Mouse (Mus musculus) thymus, adult 2 months (tissue): ENCODE measurements around the gene Clasp2. TPM values are rescaled to one million over a fixed set of nuclear protein-coding genes. Genes with fewer than 3 reads are reported as not detected.

ENCODE experiments used
- DNase-seq: peaks from one replicate; pipeline ENCODE4 v3.0.0; 2021
- H3K27ac ChIP-seq: fragments of 200-500 bp; 2 replicates; pipeline ENCODE4 v1.5.1; 2012; ENCODE audit warnings: low read length, control low read depth; ENCODE audit not compliant: control insufficient read depth, insufficient read depth
- H3K27me3 ChIP-seq: fragments of 200-500 bp; 2 replicates; pipeline ENCODE4 v1.6.1; 2012; ENCODE audit warnings: mild to moderate bottlenecking, low read length, moderate library complexity, mixed read lengths; ENCODE audit not compliant: control insufficient read depth, insufficient read depth
- H3K36me3 ChIP-seq: fragments of 200-500 bp; 2 replicates; pipeline ENCODE4 v1.6.1; 2012; ENCODE audit warnings: mild to moderate bottlenecking, low read length, moderate library complexity; ENCODE audit not compliant: control insufficient read depth, insufficient read depth
- H3K4me1 ChIP-seq: fragments of 200-500 bp; replicated peaks from 2 replicates; pipeline ENCODE4 v1.6.1; 2012; ENCODE audit warnings: low read length; ENCODE audit not compliant: control insufficient read depth, insufficient read depth
- H3K4me3 ChIP-seq: fragments of 200-500 bp; 2 replicates; pipeline ENCODE4 v1.5.1; 2012; ENCODE audit warnings: mild to moderate bottlenecking, low read length, control low read depth, moderate library complexity; ENCODE audit not compliant: control insufficient read depth, insufficient read depth
- CTCF ChIP-seq: fragments of 200-500 bp; IDR thresholded peaks from 2 replicates; pipeline ENCODE4 v1.5.1; 2012; ENCODE audit warnings: mild to moderate bottlenecking, control low read depth, low read length, moderate library complexity, borderline replicate concordance; ENCODE audit not compliant: control insufficient read depth, poor library complexity, insufficient read depth; ENCODE audit errors: extremely low read depth
- POLR2A ChIP-seq: fragments of 200-500 bp; IDR thresholded peaks from 2 replicates; pipeline ENCODE4 v1.6.1; 2012; ENCODE audit warnings: mild to moderate bottlenecking, low read length, control low read depth, moderate library complexity; ENCODE audit not compliant: control insufficient read depth, poor library complexity, insufficient read depth; ENCODE audit errors: extremely low read depth
- WGBS: fragments of 180-500 bp; shearing (Covaris S2); methylation state at CpG from one replicate; pipeline ENCODE4 v1.1.7; 2018; 5-methylcytosine and 5-hydroxymethylcytosine counted together
- polyA plus RNA-seq: library from polyadenylated mRNA; depleted of rRNA; stranded (reverse); fragments of >200 nt; gene quantifications from 2 replicates; pipeline ENCODE4 v1.2.3, GENCODE M21; 2012

Gene Clasp2
- polyA plus RNA-seq, 1 experiment, result 12.6 TPM

GRCm38 (mm10) chr9:113922677-113923076, 181.4 kb downstream of the Clasp2 start:
- H3K4me1 ChIP-seq, result no peaks in the 10 kb centered on the region
- DNase-seq, result no peak
- no peak overlapping the region for H3K27ac ChIP-seq
- peaks cover 3% of the 10 kb centered on the region; the same call in 1 of the 2 replicates for H3K36me3 ChIP-seq
- H3K27me3 ChIP-seq, result no peaks in the 10 kb centered on the region
- H3K4me3 ChIP-seq, result no peak overlapping the region
- TF ChIP-seq CTCF (no peak), POLR2A (no peak)
- WGBS, result 98% methylated on average over 5 of the region's 5 CpGs

GRCm38 (mm10) chr9:113924883-113925282, 183.6 kb downstream of the Clasp2 start:
- no peak overlapping the region for H3K4me3 ChIP-seq
- 0 out of 2 replicates have a peak, but pooled peaks cover 3% of the 10 kb centered on the region for H3K36me3 ChIP-seq
- TF ChIP-seq CTCF (no peak), POLR2A (no peak)
- WGBS, result 89% methylated on average over 5 of the region's 5 CpGs
- H3K4me1 ChIP-seq, result no peaks in the 10 kb centered on the region
- DNase-seq, result no peak
- H3K27me3 ChIP-seq, result no peaks in the 10 kb centered on the region
- no peak overlapping the region for H3K27ac ChIP-seq

- WGBS, result 14% methylated on average over 4 of the region's 4 CpGs
- H3K27me3 ChIP-seq, result no peaks in the 10 kb centered on the region
- no peak overlapping the region for H3K4me3 ChIP-seq
- DNase-seq, result no peak
- TF ChIP-seq CTCF, result no peak
- no peak for TF ChIP-seq POLR2A
- H3K36me3 ChIP-seq, result no peaks in the 10 kb centered on the region
- peaks cover 13% of the 10 kb centered on the region for H3K4me1 ChIP-seq
- H3K27ac ChIP-seq, result no peak overlapping the region
Observed at GRCm38 (mm10) chr9:113928591-113928990, 187.3 kb downstream of the Clasp2 start.

DNA sequence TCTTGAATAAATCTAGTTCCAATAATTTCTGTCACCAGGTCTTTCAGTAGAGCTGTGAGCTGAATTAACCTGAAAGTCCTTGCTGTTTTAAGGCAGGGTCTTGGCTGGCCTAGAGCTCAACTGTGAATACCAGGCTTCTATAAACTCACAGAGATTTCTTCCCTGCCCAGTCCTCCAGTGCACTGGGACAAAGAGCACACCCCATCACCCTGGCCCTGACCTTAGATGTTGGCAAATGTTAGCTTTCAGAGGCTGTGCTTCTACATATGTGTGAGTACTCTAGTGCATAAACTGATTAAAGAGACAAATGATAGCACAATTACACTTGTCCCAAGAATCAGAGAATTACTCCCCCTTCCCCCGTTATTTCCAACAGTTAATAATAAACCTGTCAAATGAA, 188.4 kb downstream of the Clasp2 start:
- no peak overlapping the region for H3K4me3 ChIP-seq
- no peaks in the 10 kb centered on the region for H3K27me3 ChIP-seq
- H3K27ac ChIP-seq, result no peak overlapping the region
- 94% methylated on average over 1 of the region's 1 CpGs for WGBS
- TF ChIP-seq CTCF, result no peak
- TF ChIP-seq POLR2A, result no peak
- H3K36me3 ChIP-seq, result no peaks in the 10 kb centered on the region
- peaks cover 13% of the 10 kb centered on the region for H3K4me1 ChIP-seq
- no peak for DNase-seq

DNA sequence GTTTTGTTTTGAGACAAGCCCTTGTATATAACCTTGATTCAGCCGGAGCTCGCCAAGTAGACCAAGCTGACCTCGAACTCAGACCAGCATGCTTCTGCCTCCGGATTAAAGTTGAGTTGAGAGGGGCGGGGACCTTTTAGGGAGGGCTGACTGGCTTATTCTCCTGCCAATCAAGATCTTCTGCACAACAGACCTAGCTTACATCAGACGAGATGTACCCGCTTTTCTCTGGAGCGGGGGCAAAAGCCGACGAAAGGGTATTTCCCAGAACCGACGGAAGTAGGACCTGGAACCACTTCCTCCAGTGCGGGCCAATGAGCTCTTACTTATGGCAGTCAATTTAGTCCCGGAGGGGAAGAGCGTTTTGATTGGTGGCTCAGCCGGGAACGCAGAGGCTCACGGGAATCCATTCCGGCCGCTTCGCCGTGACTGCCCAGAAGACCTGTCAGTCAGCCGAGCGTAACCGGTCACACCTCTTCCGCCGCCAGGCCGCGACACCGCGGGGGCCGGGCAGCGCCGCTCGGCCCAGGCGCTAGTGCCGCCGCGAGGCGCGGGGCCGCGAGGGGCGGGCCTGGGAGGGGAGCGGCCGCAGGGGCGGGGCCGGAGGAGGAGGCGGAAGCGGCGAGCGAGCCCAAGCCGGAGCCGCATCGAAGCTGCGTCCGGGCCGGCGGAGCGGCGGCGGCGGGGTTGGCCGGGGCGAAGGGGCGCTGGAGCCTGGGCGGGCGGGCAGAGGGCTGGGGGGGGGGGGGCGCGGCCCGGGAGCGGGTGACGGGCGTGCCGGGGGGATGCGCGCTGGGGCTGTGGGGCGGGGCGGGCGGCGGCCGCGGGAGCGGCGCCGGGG, 189.5 kb downstream of the Clasp2 start, which contains the start of gene Ubp1:
Gene Ubp1 (plus strand): TSS at position 401 of the 841 bp plus-strand sequence.
- no peaks in the 10 kb centered on the region for H3K36me3 ChIP-seq
- peaks cover 13% of the 10 kb centered on the region for H3K4me1 ChIP-seq
- H3K4me3 ChIP-seq, result peak within 1 kb of the TSS; percentile 98
- DNase-seq, result peak; percentile 92
- no peaks in the 10 kb centered on the region for H3K27me3 ChIP-seq
- 1% methylated on average over 68 of the region's 86 CpGs for WGBS
- TF ChIP-seq POLR2A, result peak; percentile 71; the same call in 1 of the 2 replicates
- TF ChIP-seq CTCF, result peak; percentile 36; the same call in 1 of the 2 replicates
- H3K27ac ChIP-seq, result peak within 1 kb of the TSS; percentile 72

DNA sequence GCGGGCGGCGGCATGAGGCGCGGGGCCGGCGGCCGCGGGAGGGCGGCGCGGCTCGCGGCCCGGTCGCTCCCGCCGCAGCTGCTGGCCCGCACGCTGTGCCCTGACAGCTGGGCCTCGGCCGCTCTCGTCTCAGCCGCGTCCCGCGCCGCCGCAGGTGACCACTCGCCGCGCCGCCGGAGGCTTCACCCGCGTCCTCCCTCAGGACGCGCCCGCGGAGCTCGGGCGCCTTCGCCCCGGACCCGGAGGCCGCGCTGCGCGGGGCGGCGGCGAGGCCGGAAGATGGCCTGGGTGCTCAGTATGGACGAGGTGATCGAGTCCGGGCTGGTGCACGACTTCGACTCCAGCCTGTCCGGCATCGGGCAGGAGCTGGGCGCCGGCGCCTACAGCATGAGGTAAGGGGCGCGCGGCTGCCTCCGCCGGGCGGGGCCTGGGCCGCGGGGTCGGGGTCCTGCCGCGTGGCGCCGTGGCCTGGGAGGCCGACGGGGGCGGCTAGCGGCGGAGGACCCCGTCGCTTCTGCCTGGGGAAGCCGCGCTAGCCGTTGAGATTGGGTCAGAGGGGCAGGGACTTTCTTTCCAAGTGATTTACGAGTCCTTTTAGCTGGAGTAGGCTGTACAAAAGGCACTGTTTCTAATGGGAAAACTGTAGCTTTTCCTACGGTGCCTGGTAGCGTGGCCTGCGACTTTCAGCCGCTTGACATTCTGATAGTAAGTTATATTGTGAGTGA, 190.3 kb downstream of the Clasp2 start:
- TF ChIP-seq POLR2A, result no peak
- no peak for TF ChIP-seq CTCF
- Histone ChIP-seq H3K27me3 (no peaks in the 10 kb centered on the region), H3K4me1 (peaks cover 13% of the 10 kb centered on the region), H3K4me3 (peak overlapping the region; percentile 98), H3K27ac (no peak overlapping the region), H3K36me3 (no peaks in the 10 kb centered on the region)
- 2% methylated on average over 91 of the region's 91 CpGs for WGBS
- DNase-seq, result peak; percentile 39
